In genomic region chr10:121890061-121890460, GRCm38 (mm10) we compare ENCODE assay signal across 14 mouse cellular contexts.
A peak's percentile ranks its signal among the peaks of the same experiment; 100 is the strongest.
DNase-seq lines count a peak whose midpoint lies in the region.
"Had no signal": no experiment of that assay in that cellular context is flagged by ENCODE, and none has a peak within 500 bp of the region (broad histone marks: within the 10 kb centered on the region; RNA-seq: fewer than 3 reads in every experiment).

No protein-coding gene starts in this region.

- peak; percentile 7 to 17 for DNase-seq in adrenal gland, postnatal 36 days
- DNase-seq in adrenal gland, postnatal 10 days: no peak
- DNase-seq in 3T3-L1 (ENCODE audit: low read depth, low spot score): peak; percentile 40
- peak; percentile 37 for DNase-seq in MN1 (ENCODE audit: low spot score)
- DNase-seq in adipocyte (ENCODE audit: low spot score): peak; percentile 19
- no peak for DNase-seq in spleen, postnatal 10 days (ENCODE audit: low spot score in 2 of 2)
- no peak for DNase-seq in kidney, adult 11 months
- DNase-seq: B cell, adult 2 months; cerebellum, adult 11-12 months; cerebellum, adult 9-10 months; cerebellum, postnatal 25 days; gastrocnemius, postnatal 14 days; heart, postnatal 36 days; kidney, adult 8-10 months had no signal

Comparison
In these comparisons a context has a peak if more than half of its experiments do, and no peak if none do; other contexts are left out.
1. DNase-seq: peak in adrenal gland, postnatal 36 days (2 of 2), 3T3-L1 (single experiment), MN1 (single experiment) and adipocyte (single experiment); none in adrenal gland, postnatal 10 days (single experiment), spleen, postnatal 10 days (0 of 2) and kidney, adult 11 months (single experiment).